Mouse (Mus musculus) lung, postnatal 0 days (tissue): ENCODE data around the gene Cyb561d1.

Experiments used
- CTCF ChIP-seq: IDR thresholded peaks from 2 replicates; pipeline ENCODE4 v1.5.1; 2016; ENCODE audit warnings: antibody characterized with exemption, mild to moderate bottlenecking
- EP300 ChIP-seq: IDR thresholded peaks from 2 replicates; pipeline ENCODE4 v1.6.1; 2016; ENCODE audit warnings: antibody characterized with exemption, mild to moderate bottlenecking, control low read depth

GRCm38 (mm10) chr3:108187111-108187795 lies 13.8 kb downstream of the Cyb561d1 start:
- no peak for TF ChIP-seq EP300
- no peak for TF ChIP-seq CTCF
